Mouse (Mus musculus): ENCODE data around the gene Arih2.
"Not testable (repeated sequence)": the region's sequence is repeated elsewhere in the genome, so short reads cannot be mapped to it uniquely, and the experiment has no call there.

Gene Arih2

DNA sequence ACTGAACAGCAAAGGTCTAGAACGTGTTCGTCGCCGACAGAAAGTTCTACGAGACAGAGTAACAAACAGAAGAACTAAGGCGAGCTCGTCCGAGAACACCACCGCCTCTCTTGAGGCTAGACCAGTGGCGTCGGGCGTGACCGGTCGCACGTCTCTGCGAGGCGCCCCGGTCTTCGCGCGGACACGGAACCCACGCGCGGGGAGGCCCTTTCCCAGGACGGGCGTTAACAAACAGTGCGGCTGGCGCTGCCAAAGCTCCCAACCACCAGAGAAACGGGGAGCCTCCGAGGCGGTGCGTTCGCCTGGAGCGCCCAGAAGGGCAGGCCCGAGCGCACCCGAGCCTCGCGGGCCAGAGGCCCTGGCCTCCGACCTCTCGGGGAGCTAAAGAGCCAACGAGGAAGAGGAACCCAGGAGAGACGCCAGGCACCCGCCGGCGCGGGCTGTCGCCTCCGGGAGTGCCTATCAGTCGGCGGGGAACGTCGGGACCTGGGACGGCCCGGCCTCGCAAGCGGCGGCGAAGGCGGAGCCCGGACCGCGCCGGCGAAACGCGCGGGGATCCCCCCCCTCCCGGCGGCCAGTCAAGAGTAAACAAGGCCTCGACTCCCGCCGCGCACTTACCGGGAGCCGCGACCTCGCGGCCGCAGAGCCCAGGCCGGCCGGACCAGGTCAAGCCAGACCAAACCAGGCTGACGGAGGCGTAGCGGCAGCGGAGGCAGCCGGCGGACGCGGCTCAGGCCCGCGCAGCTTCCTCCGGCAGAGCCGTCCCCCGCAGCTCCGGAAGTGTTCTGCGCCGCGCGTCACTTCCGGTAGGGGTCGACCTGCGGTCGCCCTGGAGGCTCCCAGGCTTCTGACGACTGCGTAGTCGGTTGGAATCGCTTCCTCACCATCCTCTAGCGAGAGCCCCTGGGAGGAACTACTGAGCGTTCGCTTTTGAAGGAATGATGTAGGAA lies at the start of gene Arih2:
TSS of gene Arih2 (minus strand) at position 776 of the 950 bp plus-strand sequence.
- DNase-seq, result peak; percentile 94 to 96

DNA sequence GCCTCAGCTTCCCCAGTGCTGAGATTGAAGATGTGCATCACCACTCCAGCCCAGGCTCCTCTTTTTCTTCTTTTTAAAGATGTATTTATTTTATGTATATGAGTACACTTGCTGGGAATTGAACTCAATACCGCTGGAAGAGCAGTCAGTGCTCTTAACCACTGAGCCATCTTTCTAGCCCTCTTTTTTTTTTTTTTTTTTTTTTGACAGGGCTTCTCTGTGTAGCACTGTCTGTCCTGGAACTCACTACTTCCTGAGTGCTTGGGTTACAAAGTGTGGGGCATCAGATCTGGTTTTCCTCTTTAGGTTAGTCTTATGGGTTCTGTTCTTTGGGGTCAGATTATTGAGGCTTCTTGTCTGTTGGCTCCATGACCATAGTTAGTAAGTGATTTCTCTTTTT lies 45.3 kb upstream of the Arih2 start:
- no peak for DNase-seq

DNA sequence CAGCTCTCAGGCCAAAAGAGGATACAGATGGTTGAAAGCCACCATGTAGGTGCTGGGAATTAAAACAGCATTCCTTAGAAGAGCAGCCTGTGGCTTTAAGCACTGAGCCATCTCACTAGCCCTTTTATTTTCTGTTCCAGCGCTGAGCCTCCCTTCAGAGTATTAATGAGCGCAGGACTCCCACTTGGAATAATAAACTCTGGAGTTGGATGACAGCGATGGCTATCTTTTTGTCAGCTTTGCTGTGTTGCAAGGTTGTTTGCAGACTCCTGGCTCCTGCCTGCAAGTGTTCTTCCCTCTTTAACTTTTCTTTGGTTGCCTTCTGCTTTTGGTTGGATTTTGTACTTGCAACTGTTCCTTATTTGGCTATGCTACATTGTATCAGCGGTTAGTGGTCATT lies 44.8 kb upstream of the Arih2 start:
- DNase-seq, result no peak

DNA sequence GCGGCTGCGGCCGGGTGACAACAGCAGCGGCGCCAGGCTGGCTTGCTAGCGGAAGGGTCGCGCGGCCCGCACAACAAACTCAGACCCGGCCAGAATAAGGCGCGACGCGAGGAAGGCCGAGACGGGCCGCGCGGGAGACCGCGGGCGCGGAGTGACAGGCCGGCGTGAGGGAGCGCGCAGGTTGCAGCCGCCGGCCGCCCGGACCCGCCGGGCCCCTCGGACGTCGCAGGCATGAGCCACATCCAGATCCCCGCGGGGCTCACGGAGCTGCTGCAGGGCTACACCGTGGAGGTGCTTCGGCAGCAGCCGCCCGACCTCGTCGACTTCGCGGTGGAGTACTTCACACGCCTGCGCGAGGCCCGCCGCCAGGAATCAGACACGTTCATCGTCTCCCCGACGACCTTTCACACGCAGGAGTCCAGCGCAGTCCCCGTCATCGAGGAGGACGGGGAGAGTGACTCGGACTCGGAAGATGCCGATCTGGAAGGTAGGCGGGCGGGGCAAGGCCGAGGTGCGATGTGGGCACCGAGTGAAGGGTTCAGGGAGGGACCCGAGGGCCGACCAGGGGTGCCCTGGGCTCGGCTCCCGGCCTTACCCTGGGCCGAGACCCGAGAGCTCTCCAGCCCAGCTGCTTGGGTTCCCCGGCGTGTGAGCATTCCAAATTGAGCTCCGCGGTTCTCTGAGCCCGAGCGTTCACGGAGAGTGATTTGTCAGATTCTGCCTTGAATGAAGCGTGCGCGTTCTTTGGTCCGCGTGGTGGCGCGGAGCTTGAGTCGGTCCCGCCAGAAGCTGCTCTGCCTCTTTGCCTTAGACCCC lies 43.2 kb upstream of the Arih2 start:
- peak; percentile 69 to 79 for DNase-seq

DNA sequence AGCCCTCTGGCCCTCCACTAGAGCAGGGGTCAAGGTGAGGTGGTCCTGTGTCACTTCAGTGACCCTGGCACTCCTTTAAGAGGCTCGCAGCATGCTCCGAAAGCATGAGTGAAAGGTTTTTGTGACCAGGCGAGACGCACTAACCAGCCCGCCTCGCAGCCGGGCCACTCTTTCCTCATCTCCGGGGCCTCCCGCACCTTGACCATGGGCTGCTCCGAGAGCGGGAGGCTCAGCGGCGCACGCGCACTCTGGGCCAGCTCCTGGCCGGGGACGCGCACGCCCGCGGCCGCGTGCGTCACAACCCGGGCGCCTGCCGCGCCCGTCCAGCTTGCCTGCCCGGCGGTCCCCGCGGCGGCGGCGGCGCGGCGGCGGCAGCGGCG lies 42.6 kb upstream of the Arih2 start:
- DNase-seq, result peak; percentile 91 to 95

DNA sequence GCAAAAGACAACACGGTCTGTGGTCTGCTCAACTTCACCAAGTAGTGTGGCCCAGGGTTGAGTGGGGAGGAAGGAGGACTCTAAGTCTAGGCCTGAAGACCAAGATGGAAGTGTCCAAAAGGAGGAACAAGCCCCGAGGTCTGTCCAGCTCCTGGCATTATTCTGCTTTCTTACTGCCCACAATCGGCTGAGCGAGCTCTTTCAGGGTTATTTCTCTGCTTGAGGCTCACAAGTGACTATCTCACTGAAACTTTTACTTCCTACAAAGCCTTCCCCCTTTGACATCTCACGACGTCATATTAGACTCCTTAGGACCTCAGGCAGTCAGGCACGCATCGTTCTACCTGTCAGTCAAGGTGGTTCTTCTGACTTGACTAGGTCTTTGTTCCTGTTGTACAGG lies 42.2 kb upstream of the Arih2 start:
- DNase-seq, result peak in 1 of 2 experiments; percentile 12

DNA sequence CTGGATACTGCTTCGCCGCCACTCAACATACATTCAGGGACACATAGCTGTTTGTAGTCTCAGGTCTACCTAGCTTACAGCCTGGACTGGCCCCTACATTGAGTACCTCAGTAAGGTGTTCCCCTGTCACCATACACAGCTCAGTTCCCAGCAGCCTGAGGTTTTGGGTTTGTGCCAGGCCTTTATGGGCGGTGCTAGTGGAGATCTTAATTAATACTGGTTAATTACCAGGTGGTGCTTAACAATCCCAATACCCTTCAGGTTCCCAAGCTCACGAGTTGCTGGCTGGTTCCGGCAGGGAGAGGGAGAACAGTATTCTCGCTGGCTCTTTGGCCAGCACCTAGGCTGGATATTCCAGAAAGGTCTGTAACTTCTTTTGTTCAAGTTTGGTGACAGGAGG lies 41.7 kb upstream of the Arih2 start:
- peak in 1 of 2 experiments; percentile 17 for DNase-seq

DNA sequence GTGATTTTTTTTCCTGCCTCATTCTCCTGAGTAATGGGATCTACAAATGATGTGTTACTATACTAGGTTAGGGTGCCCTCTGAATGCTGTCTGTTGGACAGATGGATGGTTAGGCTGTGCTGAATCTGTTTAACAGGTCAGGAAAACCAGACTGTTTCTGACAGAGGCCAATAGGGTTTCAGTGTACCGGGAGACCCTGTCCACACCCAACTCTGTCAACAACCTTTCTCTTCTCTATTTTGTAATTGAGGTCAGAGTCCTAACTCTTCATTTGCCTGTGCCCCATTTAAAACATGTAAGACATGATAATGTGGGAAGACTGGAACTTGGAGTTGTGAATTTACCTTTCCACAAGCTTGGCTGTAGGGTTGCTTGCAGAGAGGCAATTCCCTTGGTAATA lies 40.8 kb upstream of the Arih2 start:
- no peak for DNase-seq

DNA sequence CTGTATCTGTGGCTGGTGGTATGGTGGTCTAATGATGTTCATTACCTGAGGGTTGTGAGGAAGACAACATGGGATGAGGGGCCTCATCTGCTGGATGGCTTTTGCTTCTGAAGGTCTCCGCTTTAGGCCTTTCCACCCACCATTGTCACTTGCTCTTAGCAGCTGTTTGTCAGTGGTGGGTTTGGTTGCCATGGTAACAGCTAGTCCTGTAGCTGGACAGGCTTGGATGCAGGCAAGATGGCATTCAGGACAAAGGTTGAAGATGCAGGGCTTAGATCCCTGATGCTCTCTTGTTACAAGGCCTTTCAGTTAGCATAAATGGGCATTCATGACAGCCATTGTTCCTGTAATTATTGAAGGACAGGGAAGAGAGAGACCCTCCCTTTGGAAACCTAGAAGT lies 39.9 kb upstream of the Arih2 start, which contains the start of gene Prkar2a:
TSS of gene Prkar2a (plus strand) at position 209 of the 400 bp plus-strand sequence.
- DNase-seq, result no peak

DNA sequence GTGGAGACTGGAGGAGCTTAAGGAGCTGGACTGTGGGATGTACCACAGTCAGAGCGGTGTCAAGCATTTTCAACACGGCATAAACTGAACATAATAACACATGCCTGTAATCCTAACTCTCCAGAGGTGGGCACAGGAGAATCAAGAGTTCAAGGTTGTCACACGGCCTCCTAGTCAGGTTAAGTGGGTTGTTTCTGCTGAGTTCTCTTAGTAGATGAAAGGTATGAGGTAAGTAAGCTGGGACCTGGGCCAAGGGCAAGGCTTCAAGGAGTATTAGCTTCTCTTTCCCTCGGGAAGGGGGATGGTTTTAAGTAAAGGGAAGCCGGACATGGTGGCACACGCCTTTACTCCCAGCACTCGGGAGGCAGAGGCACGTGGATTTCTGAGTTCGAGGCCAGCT lies 39.3 kb upstream of the Arih2 start:
- no peak for DNase-seq

DNA sequence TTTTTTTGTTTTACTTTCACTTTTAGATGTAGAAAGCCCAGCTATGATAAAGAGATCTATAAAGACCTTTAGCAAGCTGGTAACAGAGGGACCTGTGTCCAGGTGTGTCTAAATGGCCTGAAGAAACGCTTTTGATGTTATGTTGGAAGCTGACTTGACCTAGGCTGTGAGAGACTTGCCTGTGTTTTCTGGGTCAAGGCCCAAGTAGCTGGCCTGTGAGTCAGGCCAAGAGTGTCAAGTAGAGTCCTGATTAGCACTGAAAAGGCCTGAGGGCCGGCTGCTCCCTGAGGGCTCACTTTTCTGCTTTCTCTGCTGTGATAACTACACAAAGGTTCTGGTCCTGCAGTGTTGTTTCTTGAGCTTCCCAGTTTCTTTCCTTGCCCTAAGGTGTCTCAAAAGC lies 38.5 kb upstream of the Arih2 start:
- DNase-seq, result no peak

DNA sequence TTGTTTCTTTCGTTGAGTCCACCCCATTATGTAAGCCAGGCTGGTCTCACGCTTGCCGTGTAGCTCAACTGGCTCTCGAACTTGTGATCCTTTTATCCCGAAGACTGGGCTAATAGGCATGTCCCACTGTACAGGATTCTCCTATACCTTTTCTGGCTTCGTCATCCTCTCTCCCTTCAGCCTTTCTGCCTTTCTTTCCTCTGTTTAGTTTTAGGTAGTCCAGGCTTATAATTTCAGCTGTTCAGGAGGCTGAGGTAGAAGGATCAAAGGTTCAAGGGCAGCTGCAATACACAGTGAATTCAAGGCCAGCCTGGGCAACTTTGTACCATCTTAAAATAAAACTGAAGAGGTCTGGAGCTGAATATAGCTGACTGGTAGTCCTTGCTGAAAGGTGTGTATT lies 38.0 kb upstream of the Arih2 start:
- no peak for DNase-seq

DNA sequence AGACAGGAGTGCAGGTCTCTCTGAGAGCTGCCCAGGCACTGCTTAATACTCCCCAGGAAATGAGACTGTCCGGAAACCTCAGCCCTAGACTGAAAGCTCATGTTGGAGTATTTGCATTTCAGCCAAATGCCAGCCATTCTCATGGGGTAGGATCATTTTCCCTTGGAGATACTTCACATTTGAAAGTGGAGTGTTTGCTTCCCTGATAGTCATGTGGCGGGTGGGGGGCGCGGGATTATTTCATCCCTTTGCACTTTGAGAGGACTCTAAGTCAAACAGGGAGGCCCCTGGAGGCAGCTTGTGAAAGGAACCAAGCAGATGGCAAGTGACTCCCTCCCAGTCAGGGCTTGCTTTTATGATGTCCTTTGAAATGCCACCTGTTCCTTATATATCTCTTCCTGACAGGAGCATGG lies 37.3 kb upstream of the Arih2 start:
- peak in 1 of 2 experiments; percentile 18 for DNase-seq

DNA sequence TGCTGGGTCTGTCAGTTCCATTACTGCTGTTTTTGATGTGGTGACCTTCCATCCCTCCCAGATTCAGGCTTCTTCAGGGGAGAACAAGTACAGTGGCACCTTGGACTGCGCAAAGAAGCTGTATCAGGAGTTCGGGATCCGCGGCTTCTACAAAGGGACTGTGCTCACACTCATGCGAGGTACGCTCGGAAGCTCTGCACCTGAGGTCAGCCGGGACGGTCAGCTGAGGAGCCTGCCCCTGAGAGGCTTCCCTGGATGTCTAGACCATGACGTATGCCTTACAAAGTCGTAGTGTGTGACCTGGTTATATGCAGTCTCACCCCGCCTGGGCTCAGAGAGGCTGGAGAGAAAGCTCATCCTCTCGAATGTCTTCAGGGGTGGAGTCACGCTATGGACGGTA lies 30.8 kb upstream of the Arih2 start:
- DNase-seq, result no peak

DNA sequence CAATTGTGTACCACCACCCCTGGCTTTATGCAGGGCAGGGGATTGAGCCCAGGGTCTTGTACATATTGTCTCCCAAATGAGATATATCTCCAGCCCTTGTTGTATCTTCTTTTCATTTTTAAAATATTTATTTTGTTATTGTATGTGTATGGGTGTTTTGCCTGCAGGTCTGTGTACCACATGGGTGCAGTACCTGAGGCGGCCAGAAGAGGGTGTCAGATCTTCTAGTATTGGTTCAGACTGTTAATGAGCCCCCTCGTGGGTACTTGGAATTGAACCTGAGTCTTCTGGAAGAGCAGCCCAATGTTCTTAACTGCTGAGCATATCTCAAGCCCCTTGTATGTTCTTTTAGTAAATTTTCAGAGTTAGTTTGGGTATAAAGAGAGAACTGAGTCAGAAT lies 24.0 kb upstream of the Arih2 start:
- DNase-seq, result peak; percentile 38 to 49

DNA sequence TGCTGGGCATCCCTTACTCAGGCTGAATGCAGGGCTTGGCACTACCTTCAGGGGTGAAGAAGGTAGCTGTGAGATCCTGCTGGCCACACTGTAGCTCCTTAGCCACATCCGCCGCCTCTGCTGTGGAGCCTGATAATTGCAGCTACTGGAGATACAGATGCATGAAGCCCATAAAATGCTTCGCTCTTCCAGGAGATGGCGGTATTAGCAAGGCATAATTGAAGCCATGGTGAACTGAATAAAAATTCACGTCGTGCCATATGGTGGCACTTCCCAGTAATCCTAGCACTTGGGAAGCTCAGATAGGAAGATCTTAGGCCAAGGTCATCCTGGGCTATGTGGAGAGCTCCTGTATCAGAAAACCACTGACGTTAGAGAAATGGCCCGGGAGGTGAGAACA lies 20.7 kb upstream of the Arih2 start:
- peak; percentile 29 to 44 for DNase-seq

DNA sequence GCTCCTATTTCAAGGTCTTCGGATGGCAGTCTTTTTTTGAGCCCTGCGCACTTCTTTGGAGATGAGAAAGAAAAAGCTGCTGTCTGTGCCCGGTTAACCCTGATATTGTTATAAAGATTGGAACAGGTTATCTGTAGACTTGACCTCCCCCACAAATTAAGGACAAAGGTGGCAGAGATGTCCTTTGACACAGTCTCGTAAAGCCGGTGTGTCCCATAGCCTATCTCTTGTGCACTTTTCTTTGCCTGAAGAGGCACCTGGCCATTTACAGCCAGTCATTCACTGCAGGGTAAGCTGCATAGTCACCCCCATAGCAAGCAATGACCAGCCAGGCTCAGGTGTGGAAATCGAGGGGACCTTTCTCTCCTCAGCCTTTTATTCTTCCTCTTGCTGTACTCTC lies 13.5 kb upstream of the Arih2 start:
- no peak for DNase-seq

DNA sequence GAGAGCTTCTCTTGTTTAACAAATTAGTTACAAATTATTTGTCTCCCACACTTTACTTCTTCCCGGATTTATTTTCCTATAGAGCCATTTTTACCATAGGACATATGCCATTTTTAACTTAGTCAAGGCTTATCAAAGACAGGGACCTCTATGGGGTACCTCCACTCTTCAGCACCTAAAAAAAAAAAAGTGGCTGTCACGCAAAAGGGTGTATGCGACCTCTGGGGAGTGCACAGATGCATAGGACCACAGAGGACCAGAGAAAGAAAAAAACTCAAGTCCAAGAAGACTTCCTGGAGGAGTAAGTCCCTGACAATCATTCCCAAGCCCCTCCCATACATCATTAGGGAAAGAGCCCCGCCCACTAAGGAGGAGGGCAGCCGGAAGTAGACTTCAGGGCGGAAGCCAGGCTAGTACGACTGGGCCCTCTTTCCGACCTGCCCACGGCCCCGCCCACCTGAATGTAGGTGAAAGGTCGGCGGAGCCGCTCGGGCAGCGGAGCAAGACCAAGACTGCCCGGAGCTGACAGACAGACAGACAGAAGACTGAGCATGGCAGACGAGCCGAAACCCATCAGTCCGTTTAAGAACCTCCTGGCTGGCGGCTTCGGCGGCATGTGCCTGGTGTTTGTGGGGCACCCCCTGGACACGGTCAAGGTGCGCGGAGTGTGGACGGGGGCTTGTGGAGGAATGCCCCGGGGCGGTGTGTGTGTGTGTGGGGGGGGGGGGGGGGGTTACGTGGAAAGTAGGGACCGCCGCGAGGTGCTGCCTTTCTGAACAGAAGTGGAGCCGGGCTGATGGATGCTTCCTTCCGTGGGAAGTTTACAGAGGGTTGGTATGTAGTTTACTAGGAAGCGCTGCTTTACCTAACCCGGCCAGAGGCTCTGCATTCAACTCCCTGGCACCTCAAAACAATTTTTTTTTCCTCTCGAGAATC lies 12.8 kb upstream of the Arih2 start, which contains the start of gene Slc25a20:
TSS of gene Slc25a20 (plus strand) at position 412 of the 936 bp plus-strand sequence.
- peak; percentile 88 to 94 for DNase-seq

DNA sequence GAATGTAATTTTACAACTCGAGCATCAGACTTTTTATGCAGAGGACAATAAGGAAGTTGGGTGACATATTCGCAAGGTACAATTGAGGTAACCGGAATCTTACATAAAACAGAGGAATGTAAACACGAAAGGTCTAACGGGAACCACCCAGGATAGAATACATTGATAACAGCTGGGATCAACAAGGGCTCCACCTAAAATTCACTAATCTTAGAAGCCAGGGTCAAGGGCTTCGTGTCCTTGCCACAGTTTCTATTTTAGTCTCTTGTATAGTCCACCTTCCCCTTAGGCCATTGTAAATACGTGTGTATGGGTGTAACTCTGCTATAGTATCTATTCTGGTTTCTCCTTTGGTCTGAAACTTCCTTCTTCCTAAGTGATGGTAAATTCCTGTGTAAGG lies 6.7 kb upstream of the Arih2 start:
- DNase-seq, result not testable (repeated sequence)

DNA sequence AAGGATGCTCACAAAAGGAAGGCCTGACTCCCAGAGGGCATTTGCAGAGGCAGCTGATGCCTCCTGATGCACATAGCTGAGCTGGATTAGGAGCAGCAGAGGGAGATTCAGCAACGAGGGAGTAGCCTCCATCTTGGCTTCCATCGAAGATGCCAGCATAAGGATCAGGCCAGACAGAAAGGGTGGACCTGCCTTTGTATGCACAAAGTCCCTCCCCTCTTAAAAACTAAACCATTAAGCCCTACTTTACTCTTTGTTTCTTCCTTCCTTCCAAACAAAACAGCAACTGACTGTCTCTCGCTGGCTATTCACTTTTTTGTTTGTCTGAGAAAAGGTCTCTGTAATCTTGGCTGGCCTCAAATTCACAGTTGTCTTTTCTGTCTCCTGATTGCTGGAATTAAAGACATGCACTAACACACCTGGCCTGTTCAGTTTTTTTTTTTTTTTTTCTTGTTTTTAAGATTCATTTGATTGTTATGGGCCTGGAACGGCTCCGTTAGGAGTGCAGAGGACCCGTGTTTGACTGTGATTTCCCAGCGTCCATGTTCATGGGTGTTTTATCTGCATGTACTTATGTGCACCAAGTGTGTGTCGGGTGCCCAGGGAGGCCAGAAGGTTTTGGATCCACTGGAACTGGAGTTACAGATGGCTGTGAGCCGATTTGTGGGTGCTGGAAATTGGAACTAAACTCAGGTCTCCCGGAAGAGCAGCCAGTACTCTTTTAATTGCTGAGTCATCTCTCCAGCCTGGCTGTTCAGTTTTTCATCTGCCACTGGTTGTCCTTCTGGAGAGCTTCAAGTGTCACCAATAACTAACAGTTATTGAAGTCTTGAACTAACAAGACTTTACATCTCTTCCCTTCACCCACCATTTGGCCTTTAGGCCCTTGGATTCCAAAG lies 5.6 kb upstream of the Arih2 start:
- no peak for DNase-seq

Measured in kidney, postnatal 4 days (tissue).